Mouse (Mus musculus) midbrain, embryonic 11.5 days (tissue): ENCODE measurements around the gene Zbtb12. TPM values are rescaled to one million over a fixed set of nuclear protein-coding genes. Genes with fewer than 3 reads are reported as not detected.

Experiments
- ATAC-seq: fragments of 200-750 bp; cut with Nextera tagmentation; 2 replicates; pipeline ENCODE4 v1.8.0; 2017; ENCODE audit warnings: moderate TSS enrichment, moderate library complexity; ENCODE audit not compliant: low FRiP score
- DNase-seq: peaks from one replicate; pipeline ENCODE4 v3.0.0; 2015; ENCODE audit warnings: low spot score; ENCODE audit errors: missing footprints
- H3K27ac ChIP-seq: fragments of 300-500 bp; sonication (generic); 2 replicates; pipeline ENCODE4 v1.5.1; 2014; ENCODE audit warnings: low read depth, low read length
- H3K27me3 ChIP-seq: fragments of 300-500 bp; sonication (generic); 2 replicates; pipeline ENCODE4 v1.6.1; 2014; ENCODE audit warnings: mild to moderate bottlenecking, low read length, moderate library complexity, mixed read lengths; ENCODE audit not compliant: control insufficient read depth, insufficient read depth
- H3K36me3 ChIP-seq: fragments of 300-500 bp; sonication (generic); 2 replicates; pipeline ENCODE4 v1.6.1; 2014; ENCODE audit warnings: mild to moderate bottlenecking, low read length, moderate library complexity, mixed read lengths; ENCODE audit not compliant: control insufficient read depth, insufficient read depth
- H3K4me1 ChIP-seq: fragments of 300-500 bp; sonication (generic); 2 replicates; pipeline ENCODE4 v1.6.1; 2014; ENCODE audit warnings: low read length; ENCODE audit not compliant: control insufficient read depth, insufficient read depth
- H3K4me2 ChIP-seq: fragments of 300-500 bp; sonication (generic); 2 replicates; pipeline ENCODE4 v1.6.1; 2014; ENCODE audit warnings: mild to moderate bottlenecking, moderate library complexity
- H3K4me3 ChIP-seq: fragments of 300-500 bp; sonication (generic); 2 replicates; pipeline ENCODE4 v1.5.1; 2014; ENCODE audit warnings: low read depth, low read length
- H3K9ac ChIP-seq: fragments of 300-500 bp; sonication (generic); 2 replicates; pipeline ENCODE4 v1.6.1; 2014; ENCODE audit warnings: low read length
- H3K9me3 ChIP-seq: fragments of 300-500 bp; sonication (generic); 2 replicates; pipeline ENCODE4 v1.6.1; 2016; ENCODE audit warnings: low read length; ENCODE audit not compliant: control insufficient read depth
- WGBS: fragments of 180-500 bp; shearing (Covaris S2); extraction: QIAGEN DNeasy Blood & Tissue Kit; methylation state at CpG from one replicate; pipeline ENCODE4 v1.1.7; 2014; 5-methylcytosine and 5-hydroxymethylcytosine counted together
- polyA plus RNA-seq: library from polyadenylated mRNA; unstranded; fragments of >200 nt; fragmentation: Nextera tagmentation; extraction: Ambion mirVana; gene quantifications from 2 replicates; pipeline ENCODE4 v1.2.1, GENCODE M21; 2014

The Zbtb12 gene
- polyA plus RNA-seq, 1 experiment from 2014 or later = 2.5 TPM

DNA sequence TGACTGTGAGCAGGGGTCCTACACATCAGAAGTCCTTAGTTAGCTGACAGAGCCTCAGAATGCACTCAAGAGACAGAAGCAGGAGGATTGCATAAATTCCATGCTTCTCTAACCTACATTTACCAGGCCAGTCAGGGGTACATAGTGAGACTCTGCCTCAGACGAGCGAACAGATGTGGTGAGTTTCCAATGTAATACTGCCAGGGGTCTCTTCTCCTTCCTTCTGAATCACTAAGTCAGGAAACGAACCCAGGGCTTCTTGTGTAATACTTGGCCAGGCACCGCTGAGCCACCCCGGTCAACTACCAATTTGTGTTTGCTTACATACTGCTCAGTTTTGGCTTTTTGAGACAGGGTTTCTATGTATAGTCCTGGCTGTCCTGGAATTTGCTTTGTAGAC is 8.7 kb downstream of the Zbtb12 start:
- no peaks in the 10 kb centered on the region for H3K27me3 ChIP-seq
- no peaks in the 10 kb centered on the region for H3K9me3 ChIP-seq
- H3K4me3 ChIP-seq = no peak overlapping the region
- H3K9ac ChIP-seq = no peak overlapping the region
- H3K4me1 ChIP-seq = no peaks in the 10 kb centered on the region
- ATAC-seq (no peak), DNase-seq (no peak)
- H3K27ac ChIP-seq = no peak overlapping the region
- 88% methylated on average over 5 of the region's 5 CpGs for WGBS
- no peak overlapping the region for H3K4me2 ChIP-seq
- no peaks in the 10 kb centered on the region for H3K36me3 ChIP-seq

DNA sequence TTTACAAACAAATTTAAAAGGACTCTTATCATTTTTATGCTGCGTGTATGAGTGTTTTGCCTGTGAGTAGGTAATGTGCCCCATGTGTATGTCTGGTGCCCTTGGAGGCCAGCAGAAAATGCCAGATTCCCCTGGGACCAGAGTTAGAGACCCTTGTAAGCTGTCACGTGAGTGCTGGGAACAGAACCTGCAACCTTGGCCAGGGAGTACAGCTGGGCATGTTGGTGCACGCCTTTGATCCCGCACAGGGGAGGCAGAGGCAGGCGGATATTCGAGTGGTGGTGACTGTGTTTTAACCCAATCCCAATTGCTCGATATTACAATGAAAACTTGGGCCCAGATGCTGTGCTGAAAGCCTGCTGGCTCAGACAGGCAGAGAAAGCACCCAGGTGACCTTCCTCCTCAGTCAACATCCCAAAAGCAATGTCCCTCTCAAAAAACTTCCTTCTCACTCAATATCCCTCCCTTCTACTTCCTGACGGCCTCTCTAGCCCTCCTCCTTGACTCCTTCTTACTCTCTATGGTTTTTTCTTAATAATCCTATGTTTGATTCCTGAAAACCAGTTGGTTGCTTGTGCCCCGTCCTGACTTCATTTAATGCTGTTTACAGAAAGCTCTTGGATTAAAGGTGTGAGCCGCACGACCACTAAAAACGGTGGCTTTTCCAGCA is 10.9 kb downstream of the Zbtb12 start:
- no peaks in the 10 kb centered on the region for H3K9me3 ChIP-seq
- no peaks in the 10 kb centered on the region for H3K36me3 ChIP-seq
- DNase-seq (no peak), ATAC-seq (no peak)
- WGBS = 92% methylated on average over 12 of the region's 12 CpGs
- peaks cover 7% of the 10 kb centered on the region for H3K4me1 ChIP-seq
- H3K27me3 ChIP-seq = no peaks in the 10 kb centered on the region
- no peak overlapping the region for H3K27ac ChIP-seq
- H3K9ac ChIP-seq = no peak overlapping the region
- H3K4me2 ChIP-seq = no peak overlapping the region
- no peak overlapping the region for H3K4me3 ChIP-seq

DNA sequence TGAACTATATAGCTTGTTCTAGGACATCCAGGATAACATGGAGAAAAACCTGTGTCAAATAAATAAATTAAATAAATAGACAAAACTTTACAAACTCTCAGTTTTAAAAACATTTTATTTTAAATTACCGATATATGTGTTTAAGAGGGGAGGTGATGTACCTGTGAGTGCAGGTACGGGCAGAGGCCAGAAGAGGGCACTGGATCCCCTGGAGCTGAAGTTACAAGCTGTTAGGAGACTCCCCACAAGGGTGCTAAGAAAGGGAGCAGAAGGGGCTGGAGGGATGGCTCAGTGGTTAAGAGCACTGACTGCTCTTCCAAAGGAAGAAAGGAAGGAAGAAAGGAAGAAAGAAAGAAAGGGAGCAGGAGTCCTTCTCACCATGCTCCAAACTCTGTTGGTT is 12.1 kb downstream of the Zbtb12 start:
- Histone ChIP-seq H3K27me3 (no peaks in the 10 kb centered on the region), H3K4me2 (no peak overlapping the region), H3K27ac (no peak overlapping the region), H3K4me3 (no peak overlapping the region), H3K4me1 (peaks cover 16% of the 10 kb centered on the region), H3K9ac (no peak overlapping the region), H3K9me3 (no peaks in the 10 kb centered on the region), H3K36me3 (peaks cover 8% of the 10 kb centered on the region)
- ATAC-seq (no peak), DNase-seq (no peak)
- 94% methylated on average over 2 of the region's 2 CpGs for WGBS

DNA sequence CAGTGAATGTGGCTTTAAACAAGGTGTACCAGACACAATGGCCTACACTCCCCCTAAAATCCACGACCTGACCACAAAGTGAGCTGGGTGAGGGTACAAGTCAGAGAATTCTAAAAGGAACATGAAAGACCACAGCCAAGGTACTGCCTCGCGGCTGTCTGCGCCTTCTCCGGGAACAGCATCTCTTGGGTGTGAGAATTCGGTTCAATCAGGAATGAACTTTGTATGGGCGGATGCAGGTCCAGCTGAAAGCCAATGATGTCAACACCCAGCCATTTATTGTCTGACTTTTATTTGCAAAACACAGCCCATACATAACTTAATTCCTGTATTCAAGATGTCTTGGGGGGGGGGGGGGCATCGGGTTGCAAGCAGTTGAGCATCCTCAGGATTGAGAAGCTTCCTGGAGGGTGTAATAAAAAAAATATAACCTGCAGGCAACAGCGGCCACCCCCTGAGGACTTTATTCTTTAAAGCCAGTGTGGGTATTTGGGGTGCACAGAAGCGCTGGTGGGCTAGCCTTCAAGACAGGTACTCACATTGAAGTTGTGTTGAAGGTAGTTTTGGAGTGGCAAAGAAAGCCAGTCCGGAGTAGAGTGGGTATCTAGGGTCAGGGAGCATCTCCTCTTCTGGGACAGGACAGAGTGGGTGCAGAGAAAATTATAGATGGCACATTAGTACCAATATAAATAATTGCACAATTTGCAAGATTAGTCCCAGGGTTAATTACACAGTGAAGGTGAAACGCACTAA is 14.0 kb downstream of the Zbtb12 start:
- WGBS = 75% methylated on average over 12 of the region's 12 CpGs
- Histone ChIP-seq H3K4me2 (peak overlapping the region; percentile 66; the same call in 1 of the 2 replicates), H3K9me3 (no peaks in the 10 kb centered on the region), H3K9ac (peak overlapping the region; percentile 60), H3K27me3 (no peaks in the 10 kb centered on the region), H3K36me3 (peaks cover 9% of the 10 kb centered on the region), H3K4me1 (peaks cover 24% of the 10 kb centered on the region), H3K4me3 (peak overlapping the region; percentile 86), H3K27ac (peak overlapping the region; percentile 76)
- ATAC-seq (no peak), DNase-seq (no peak)

DNA sequence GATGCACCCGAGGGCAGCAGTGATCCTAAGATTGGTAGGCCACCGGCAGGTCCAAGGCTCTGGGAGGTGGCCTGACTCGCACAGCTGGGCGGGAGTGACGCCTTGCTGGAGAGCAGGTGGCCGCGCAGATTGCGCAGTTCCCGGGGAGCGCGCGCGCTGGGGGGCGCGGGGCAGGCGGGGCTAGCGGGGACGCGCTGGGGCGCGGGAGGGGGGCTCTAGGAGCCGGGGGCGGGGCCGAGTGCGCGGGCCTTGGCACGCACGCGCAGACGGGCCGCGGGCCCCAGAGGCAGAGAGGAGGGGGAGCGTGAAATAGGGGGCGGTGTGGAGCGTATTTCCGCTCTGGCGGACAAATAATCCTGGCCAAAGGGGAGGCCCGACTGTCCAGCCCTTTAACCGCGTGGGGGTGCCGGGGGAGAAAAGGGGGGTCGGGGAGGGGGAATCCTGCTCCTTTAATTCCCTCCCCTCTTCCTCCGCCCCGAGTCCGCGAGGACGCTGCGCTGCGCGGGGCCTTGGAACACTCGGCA is 14.9 kb downstream of the Zbtb12 start:
- WGBS = 0% methylated on average over 39 of the region's 51 CpGs

DNA sequence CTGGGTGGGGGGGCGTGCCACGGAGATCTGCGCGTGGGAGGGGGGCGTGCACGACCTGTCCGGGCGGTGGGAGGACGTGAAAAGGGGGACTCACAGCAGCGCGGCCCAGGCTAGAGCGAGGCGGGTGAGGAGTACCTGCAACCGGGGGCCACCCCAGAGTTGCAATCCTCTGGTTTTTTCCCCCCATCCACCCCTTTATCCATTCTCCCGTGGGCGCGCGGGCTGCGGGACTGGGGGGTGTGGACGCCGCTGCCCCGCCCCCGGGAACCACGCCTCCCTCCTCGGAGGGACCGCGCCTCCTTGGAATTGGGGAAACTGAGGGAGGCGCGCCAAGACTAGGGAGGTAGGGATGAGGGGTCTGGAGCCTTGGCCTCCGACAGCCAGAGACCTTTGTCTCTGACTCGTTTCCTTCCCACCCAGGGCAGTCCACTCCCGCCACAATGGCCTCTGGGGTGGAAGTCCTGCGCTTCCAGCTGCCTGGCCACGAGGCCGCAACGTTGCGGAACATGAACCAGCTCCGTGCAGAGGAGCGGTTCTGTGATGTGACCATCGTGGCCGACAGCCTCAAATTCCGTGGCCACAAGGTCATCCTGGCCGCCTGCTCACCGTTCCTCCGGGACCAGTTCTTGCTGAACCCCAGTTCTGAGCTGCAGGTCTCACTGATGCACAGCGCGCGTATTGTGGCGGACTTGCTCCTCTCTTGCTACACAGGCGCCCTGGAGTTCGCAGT is 15.7 kb downstream of the Zbtb12 start:
- Histone ChIP-seq H3K9ac (peak overlapping the region; percentile 97), H3K27me3 (no peaks in the 10 kb centered on the region), H3K27ac (peak overlapping the region; percentile 83), H3K36me3 (peaks cover 9% of the 10 kb centered on the region), H3K4me2 (peak overlapping the region; percentile 66), H3K4me3 (peak overlapping the region; percentile 86), H3K4me1 (peaks cover 24% of the 10 kb centered on the region), H3K9me3 (no peaks in the 10 kb centered on the region)
- ATAC-seq (peak; percentile 38), DNase-seq (peak; percentile 96)
- WGBS = 9% methylated on average over 47 of the region's 51 CpGs

More for the DNA sequence above, 14.9 kb downstream of the Zbtb12 start:
- peak overlapping the region; percentile 97 for H3K9ac ChIP-seq
- peak; percentile 100 for DNase-seq
- peaks cover 9% of the 10 kb centered on the region for H3K36me3 ChIP-seq
- H3K4me1 ChIP-seq = peaks cover 24% of the 10 kb centered on the region
- H3K27ac ChIP-seq = peak overlapping the region; percentile 83
- no peaks in the 10 kb centered on the region for H3K27me3 ChIP-seq
- no peaks in the 10 kb centered on the region for H3K9me3 ChIP-seq
- peak overlapping the region; percentile 86 for H3K4me3 ChIP-seq
- ATAC-seq = peak; percentile 88
- H3K4me2 ChIP-seq = peak overlapping the region; percentile 66

DNA sequence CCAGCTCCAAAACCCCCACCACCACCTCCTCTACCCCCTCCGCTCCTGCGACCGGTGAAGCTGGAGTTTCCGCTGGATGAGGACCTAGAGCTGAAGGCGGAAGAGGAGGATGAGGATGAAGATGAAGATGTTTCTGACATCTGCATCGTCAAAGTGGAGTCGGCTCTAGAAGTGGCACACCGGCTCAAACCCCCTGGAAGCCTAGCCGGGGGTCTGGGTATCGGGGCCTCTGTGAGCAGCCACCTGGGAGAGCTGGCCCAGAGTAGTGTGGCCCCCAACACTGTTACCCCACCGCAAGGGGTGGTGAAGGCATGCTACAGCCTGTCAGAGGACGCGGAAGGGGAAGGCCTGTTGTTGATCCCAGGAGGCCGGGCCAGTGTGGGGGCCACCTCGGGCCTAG is 16.4 kb downstream of the Zbtb12 start:
- Histone ChIP-seq H3K36me3 (peaks cover 9% of the 10 kb centered on the region), H3K4me3 (peak overlapping the region; percentile 86), H3K4me2 (peak overlapping the region; percentile 66), H3K9ac (peak overlapping the region; percentile 97), H3K9me3 (no peaks in the 10 kb centered on the region), H3K27ac (no peak overlapping the region), H3K27me3 (no peaks in the 10 kb centered on the region), H3K4me1 (peaks cover 26% of the 10 kb centered on the region)
- WGBS = 93% methylated on average over 15 of the region's 15 CpGs
- DNase-seq (peak; percentile 89), ATAC-seq (no peak)

DNA sequence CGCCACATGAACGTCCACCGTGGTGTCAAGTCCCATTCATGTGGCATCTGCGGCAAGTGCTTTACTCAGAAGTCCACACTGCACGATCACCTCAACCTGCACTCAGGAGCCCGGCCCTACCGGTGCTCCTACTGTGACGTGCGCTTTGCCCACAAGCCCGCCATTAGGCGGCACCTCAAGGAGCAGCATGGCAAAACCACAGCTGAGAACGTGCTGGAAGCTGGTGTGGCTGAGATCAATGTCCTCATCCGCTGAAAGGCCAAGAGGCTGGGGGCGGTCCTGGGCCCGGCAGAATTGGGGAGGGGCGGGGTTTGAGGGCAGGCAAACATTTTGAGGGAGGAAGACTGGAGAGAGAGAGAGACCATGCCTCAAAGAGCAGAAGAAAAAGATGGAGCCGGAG is 17.1 kb downstream of the Zbtb12 start:
- DNase-seq (no peak), ATAC-seq (no peak)
- H3K9ac ChIP-seq = no peak overlapping the region
- peak overlapping the region; percentile 4; the same call in 1 of the 2 replicates for H3K4me3 ChIP-seq
- 88% methylated on average over 17 of the region's 17 CpGs for WGBS
- no peaks in the 10 kb centered on the region for H3K9me3 ChIP-seq
- H3K27me3 ChIP-seq = no peaks in the 10 kb centered on the region
- no peak overlapping the region for H3K4me2 ChIP-seq
- H3K36me3 ChIP-seq = peaks cover 9% of the 10 kb centered on the region
- H3K27ac ChIP-seq = no peak overlapping the region
- H3K4me1 ChIP-seq = peaks cover 26% of the 10 kb centered on the region
